Mouse (Mus musculus): Measurements from ENCODE around the gene Zfp518a. TPM values are rescaled to one million over a fixed set of nuclear protein-coding genes. Genes with fewer than 3 reads are reported as not detected.

The Zfp518a gene
- polyA plus RNA-seq, 1 experiment from 2014 or later = 5.3 TPM

DNA sequence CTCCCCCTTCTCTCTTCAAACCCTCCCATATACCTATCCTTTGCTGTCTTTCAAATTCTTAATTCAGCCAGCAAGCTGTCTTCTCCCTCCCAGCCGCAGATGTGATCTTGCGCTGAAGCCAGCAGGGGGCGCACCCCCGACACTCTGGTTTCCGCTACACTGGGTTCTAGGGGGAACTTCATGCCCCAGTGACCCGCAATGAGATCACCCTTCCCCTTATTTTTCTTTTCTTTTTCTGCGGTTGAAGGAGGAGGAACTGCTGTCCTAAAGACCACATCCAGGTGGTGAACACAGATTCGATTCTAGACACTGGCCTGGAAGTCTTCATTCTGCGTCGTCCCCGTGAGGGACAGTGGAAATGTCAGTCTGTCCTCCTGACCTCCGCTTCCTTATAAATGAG, 68.5 kb downstream of the Zfp518a start:
- 50% methylated on average over 12 of the region's 12 CpGs for WGBS
- Histone ChIP-seq H3K9me3 (replicated peaks; ENCODE audit: control insufficient read depth, low read length, poor library complexity, severe bottlenecking) (no peaks in the 10 kb centered on the region), H3K27ac (ENCODE audit: low read length) (no peak overlapping the region), H3K4me2 (ENCODE audit: low read length) (no peak overlapping the region), H3K36me3 (ENCODE audit: control insufficient read depth, insufficient read depth, low read length) (no peaks in the 10 kb centered on the region), H3K27me3 (ENCODE audit: control insufficient read depth, insufficient read depth, low read depth, low read length) (no peaks in the 10 kb centered on the region), H3K4me3 (ENCODE audit: low read depth, low read length) (no peak overlapping the region), H3K9ac (ENCODE audit: low read depth, low read length) (no peak overlapping the region), H3K4me1 (ENCODE audit: control insufficient read depth, insufficient read depth, low read length) (no peaks in the 10 kb centered on the region)
- ATAC-seq = no peak

DNA sequence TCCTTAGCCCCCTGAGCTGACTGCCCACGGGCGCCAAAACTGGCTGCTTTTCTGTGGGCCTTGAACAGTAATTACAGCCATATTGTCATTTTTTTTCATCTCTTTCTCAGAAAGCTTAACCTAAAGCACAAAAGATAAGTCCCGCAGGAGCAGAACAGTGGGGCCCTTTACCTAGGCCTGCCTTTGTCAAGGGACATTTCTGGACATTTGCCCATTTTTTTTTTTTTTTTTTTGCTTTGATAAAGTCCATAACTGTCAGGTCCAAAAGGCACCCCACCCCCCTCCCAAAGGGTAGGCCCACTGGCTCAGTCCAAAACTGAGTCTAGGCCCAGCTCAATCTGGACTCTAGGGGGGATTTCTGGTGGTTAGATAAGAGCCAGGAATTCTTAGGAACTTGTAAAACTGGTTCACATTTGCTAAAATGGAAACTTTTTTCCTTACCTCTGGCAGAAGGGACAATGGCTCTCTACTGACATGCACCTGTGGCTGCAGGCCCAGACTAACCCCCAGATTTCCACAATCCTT, 69.9 kb downstream of the Zfp518a start:
- H3K27me3 ChIP-seq (ENCODE audit: control insufficient read depth, insufficient read depth, low read depth, low read length) = no peaks in the 10 kb centered on the region
- H3K9ac ChIP-seq (ENCODE audit: low read depth, low read length) = no peak overlapping the region
- no peaks in the 10 kb centered on the region for H3K4me1 ChIP-seq (ENCODE audit: control insufficient read depth, insufficient read depth, low read length)
- H3K27ac ChIP-seq (ENCODE audit: low read length) = no peak overlapping the region
- H3K4me3 ChIP-seq (ENCODE audit: low read depth, low read length) = no peak overlapping the region
- no peak overlapping the region for H3K4me2 ChIP-seq (ENCODE audit: low read length)
- WGBS = 53% methylated on average over 3 of the region's 3 CpGs
- H3K36me3 ChIP-seq (ENCODE audit: control insufficient read depth, insufficient read depth, low read length) = no peaks in the 10 kb centered on the region
- H3K9me3 ChIP-seq (replicated peaks; ENCODE audit: control insufficient read depth, low read length, poor library complexity, severe bottlenecking) = no peaks in the 10 kb centered on the region
- ATAC-seq = no peak

DNA sequence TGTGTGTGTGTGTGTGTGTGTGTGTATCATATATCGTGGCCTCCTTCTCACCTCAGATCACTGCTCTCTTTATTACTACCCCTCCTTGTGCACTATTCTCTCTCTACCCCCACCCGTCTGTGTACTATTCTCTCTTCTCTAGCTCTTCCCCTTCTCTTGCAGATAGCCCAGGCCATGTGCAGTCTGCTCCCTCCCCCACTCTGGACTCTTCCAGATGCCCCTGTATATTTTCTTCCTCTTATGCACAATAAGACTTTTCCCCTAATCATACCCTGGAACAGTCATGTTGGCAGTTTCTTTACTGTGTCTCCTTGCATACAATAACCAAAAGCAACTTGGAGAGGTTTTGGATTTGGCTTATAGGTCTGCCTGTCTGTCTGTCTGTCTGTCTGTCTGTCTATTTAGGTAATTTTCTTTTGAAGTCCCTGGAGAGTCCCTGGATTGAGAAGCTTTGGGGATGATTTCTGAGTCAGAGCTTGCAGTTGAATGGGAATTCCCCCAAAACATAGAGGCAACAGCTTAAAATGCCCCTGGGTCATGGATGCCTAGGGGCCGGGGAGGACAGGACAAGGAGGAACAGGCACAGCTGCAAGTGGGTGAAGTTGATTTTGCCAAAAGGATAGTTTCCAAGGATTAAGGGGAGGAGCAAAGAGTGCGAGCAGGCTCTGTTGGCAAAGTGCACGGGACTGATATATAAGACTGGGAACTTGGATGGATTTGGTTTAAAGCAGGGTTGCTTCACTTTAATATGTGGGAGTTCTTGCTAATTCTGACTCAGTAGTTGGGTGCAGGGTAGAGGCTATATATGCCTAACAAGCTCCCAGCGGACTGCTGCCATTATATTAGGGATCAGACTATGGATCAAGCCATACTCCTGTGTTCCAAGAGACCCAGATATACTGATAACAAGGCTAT, 70.7 kb downstream of the Zfp518a start:
- Histone ChIP-seq H3K9me3 (replicated peaks; ENCODE audit: control insufficient read depth, low read length, poor library complexity, severe bottlenecking) (no peaks in the 10 kb centered on the region), H3K4me2 (ENCODE audit: low read length) (no peak overlapping the region), H3K27ac (ENCODE audit: low read length) (no peak overlapping the region), H3K4me3 (ENCODE audit: low read depth, low read length) (no peak overlapping the region), H3K36me3 (ENCODE audit: control insufficient read depth, insufficient read depth, low read length) (no peaks in the 10 kb centered on the region), H3K9ac (ENCODE audit: low read depth, low read length) (no peak overlapping the region), H3K4me1 (ENCODE audit: control insufficient read depth, insufficient read depth, low read length) (no peaks in the 10 kb centered on the region), H3K27me3 (ENCODE audit: control insufficient read depth, insufficient read depth, low read depth, low read length) (no peaks in the 10 kb centered on the region)
- ATAC-seq = no peak
- WGBS = 81% methylated on average over 6 of the region's 6 CpGs

Small RNA genes within 50 kb of the gene (microRNA-seq; reads per million reads assigned to microRNA genes)
- gene Mir8092 = not detected

Other genes starting within 250 kb of the Zfp518a start
- 0.19 and 0.42 TPM in 2 replicates for gene Cc2d2b, start 146.0 kb upstream of the Zfp518a start, polyA plus RNA-seq (2015; fragmentation: Nextera tagmentation; extraction: Ambion mirVana)
- gene Ccnj, start 63.4 kb upstream of the Zfp518a start, polyA plus RNA-seq (2015; fragmentation: Nextera tagmentation; extraction: Ambion mirVana) = 16.7 and 19.8 TPM in 2 replicates
- 0.48 and 0.87 TPM in 2 replicates for gene Blnk, start 99.8 kb downstream of the Zfp518a start, polyA plus RNA-seq (2015; fragmentation: Nextera tagmentation; extraction: Ambion mirVana)
- 0.21 and 0.27 TPM in 2 replicates for gene Dntt, start 134.6 kb downstream of the Zfp518a start, polyA plus RNA-seq (2015; fragmentation: Nextera tagmentation; extraction: Ambion mirVana)
- not detected in 2 replicates for gene Opalin, start 182.4 kb downstream of the Zfp518a start, polyA plus RNA-seq (2015; fragmentation: Nextera tagmentation; extraction: Ambion mirVana)

All from midbrain, embryonic 16.5 days (tissue).